Mouse (Mus musculus) spleen, postnatal 4 days (tissue): ENCODE data around the gene Itpr2.

ENCODE experiments used
- DNase-seq, 2 experiments: peaks; one replicate each; pipeline ENCODE4 v3.0.0; 2022; ENCODE audit warnings: low spot score in 2 of 2

The Itpr2 gene

DNA sequence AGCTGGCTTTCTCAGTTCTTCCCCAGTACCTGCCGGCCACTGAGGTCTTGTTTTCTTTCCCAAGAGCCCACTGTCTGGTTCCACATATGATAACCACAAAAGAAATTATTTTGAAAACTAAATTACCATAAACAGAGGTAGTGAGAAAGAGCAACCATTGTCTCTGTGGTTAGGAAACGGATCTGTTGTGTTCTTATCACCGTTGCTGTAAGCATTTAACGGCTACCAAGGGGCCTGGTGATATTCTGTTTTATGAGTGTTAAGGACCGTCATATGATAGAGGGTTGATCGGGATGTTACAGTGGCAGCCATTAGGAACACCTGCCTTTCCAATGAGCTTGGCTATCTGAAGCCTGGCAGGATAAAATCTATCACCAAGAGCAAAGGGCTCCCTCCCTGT lies 390.2 kb downstream of the Itpr2 start:
- no peak for DNase-seq

- DNase-seq = no peak
Observed at GRCm38 (mm10) chr6:146110832-146111741, 390.9 kb downstream of the Itpr2 start.

- no peak for DNase-seq
Observed at GRCm38 (mm10) chr6:146110425-146110824, 391.6 kb downstream of the Itpr2 start.

DNA sequence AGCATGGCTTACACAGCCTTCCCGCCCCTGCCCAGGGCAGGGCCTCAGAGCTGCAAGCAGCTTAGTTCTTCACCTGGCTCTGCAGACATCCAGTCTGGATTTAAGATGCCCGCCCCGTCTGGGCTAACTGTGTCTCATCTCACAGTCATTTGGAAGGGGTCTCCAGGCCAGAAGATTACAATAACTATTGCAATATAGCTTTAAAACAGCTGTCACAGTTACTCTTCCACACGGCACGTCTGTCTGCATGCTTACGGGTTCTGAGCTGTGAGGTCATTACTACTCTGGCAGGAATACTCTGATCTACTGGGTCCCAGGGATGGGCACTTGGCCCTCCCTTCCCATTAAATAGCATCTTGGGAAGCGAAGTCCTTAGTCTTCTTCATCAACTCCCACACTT lies 393.3 kb downstream of the Itpr2 start:
- DNase-seq = no peak

- DNase-seq = no peak
Observed at GRCm38 (mm10) chr6:146107117-146107832, 394.7 kb downstream of the Itpr2 start.

DNA sequence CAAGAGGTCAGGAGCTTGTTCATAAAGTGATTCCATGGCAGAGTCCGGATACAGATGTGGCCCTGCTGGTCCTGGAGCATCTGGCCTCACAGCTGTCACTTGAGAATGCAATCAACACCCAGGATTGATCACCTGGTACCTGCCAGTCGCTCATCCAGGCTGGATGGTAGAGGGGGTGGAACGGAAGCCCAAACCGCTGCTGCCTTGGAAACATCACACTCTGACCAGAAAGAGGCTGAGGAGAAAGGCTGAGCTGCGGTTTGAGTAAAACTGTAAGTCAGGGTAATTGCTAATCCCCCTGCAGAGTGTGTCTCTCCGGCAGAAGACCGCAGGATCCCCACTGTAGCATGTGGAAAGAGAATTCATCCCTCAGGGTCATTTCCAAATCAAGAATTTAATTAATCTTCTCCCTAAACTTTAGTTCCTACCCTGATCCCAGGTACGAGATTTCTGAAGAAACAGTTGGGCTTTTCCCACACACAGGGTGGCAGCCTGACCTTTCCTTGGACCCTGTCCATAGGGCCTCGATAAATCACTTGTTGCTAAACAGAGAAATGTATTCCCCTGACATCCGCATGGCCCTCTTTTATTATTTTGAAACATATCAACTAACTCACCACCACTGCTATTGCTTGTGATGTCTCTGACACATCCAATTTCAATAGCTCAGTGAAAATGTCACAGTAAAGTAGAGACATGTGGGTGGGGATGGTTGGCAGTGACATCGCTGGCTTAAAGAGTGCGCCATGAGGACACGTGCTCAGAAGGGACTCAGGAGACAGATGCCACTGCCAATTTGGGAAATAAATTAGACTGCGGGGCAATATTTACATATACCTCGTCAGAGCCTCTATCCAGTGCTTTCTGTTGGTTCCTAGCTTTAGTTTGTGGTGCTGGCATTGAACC lies 418.7 kb downstream of the Itpr2 start:
- no peak for DNase-seq

- no peak for DNase-seq
Observed at GRCm38 (mm10) chr6:146082476-146082875, 419.5 kb downstream of the Itpr2 start.

DNA sequence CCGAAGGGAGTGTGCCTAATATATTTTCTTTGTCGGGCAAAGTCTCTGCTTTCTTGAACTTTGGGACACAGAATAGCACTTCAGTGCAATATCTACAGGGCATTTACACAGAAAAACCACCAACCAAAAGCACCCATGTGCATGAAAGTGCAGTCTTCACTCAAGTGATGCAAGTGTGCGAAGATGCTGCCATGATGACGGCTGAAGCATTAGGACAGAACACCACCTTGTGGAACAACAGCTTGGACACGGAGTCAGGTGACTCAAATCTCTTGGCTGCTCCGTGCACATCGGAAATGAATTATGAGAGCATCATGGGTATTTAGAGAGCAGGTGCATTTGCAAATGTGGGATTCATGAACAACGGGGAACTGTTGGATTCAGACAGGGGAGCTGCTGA lies 420.4 kb downstream of the Itpr2 start:
- no peak for DNase-seq

DNA sequence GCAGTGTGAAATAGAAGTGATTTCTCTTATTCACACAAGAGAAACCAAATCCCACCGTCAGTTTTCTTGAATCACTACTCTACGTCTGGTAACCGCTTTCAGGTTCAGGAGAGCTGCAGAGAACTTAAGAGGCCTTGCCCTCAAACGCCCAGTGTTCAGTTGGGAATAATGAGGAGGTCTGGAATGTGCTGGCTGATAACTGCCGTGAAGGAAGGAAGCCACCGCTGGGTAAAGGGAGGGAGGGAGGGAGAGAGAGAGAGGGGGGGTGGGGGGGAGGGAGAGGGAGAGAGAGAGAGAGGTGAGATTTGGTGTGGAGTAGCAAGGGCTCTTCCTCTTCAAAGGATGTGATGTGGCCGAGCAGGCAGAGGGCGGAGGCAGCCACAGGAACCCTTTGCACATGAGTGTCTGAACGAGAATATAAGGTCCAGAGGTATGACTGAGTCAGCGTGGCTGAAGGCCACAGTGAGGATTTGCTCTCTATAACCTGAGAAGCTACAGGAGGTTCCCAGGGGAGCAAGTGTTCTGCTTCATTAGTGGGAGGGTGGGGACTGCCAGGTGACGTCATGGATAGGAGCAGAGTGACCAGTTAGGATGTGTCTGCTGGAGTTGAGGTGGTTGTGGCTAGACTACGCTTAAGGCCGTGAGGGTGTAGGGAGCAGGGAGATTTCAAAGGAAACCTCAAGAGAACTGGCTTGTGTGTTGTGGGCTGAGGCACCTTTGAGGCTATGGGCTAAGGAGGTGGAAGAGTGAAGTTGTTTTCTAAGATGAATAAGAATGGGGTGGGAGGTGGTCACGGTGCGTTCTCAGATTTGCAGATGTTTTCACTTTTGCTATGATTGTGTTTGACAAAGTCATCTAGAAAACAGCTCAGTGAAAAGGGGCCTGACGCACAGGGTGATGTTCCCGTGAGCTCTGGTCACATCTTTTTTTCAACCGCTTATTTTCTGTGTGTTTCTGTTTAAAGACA lies 421.2 kb downstream of the Itpr2 start:
- DNase-seq = no peak

- DNase-seq = no peak
Observed at GRCm38 (mm10) chr6:146079734-146080443, 422.1 kb downstream of the Itpr2 start.

DNA sequence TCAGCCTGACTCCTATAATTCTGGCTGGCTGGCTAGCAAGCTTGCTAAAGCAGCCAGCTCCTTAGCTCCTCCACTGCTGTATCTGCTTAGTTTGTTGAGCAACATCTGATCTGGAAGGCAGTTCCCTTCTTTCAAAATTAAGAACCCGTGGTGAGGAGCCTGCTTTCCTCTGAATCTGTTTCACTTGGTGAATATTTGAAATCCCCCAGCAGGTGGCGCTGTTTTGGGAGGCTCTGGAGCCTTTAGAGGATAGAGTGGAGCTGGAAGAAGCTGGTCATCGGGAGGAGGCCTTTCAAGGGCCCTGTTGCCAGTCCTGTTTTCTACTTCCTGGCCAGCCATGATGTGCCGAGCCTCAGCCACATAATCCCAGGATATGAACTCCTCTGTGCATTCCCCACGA lies 422.8 kb downstream of the Itpr2 start:
- DNase-seq = peak; percentile 70 to 92

GRCm38 (mm10) chr6:146078136-146078535 lies 423.9 kb downstream of the Itpr2 start:
- no peak for DNase-seq

- DNase-seq = no peak
Observed at GRCm38 (mm10) chr6:146077124-146077889, 424.7 kb downstream of the Itpr2 start.

GRCm38 (mm10) chr6:146072842-146073241 lies 429.2 kb downstream of the Itpr2 start:
- DNase-seq = no peak

DNA sequence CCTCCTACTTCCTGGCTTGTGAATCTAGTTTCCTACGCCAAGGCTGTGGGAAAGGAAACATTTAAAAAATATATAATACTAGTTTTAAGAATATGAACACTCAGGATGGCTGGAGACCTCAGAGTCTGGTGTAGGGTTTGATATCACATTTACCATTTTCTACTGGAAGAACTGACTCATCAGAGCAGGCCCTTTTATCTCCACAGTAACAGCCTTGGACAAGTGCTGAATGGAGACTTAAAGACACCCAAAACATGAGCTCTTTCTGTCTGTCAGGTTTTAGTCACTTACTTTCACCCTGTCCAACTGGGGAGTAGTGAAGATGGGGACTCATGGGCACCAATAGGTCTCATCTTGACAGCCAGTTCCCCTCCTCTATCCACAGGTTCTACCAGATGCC lies 430.1 kb downstream of the Itpr2 start:
- DNase-seq = no peak
